Comparison of ENCODE assay signal across 8 mouse cellular contexts in the genomic region with DNA sequence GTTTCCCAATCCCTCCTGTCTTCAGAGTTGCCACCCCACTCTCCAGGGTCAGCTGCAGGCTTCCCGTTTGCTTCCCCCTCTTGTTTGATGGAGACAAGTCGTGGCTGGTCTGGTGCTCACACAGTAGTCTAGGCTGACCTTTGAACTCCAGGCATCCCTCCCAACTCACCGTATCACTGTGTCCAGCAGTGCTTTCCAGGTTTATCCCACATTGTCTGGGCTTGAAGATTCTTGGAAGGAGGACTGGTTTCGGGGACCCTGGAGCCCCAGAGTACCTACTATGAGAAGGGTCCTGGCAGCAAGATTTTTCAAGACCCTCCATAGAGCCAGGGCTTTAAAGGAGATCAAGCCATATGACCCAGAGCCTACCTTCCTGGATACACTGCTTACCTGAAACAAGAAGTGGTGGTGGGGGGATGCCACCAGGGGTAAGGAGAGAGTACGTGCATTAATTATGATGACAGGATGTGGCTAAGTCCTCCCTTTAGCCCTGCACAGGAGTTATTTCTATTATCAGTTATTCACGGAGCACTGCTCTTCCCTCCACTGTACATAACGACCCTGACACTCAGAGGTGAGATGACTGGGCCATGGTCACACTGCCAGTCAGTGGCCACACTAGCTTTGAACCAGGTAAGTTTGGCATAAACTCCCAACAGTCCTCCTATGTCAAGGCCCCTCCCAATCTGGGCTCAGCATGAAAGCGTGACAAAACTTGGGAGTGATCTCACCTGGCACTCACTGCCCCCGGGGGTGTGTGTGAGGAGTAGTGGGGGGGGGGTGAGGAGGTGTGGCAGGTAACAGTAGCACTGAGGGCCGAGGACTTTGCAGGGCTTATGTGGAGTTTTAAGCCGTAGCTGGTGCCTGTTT. TPM values are rescaled to one million over a fixed set of nuclear protein-coding genes. Genes with fewer than 3 reads are reported as not detected.
A peak's percentile ranks its signal among the peaks of the same experiment; 100 is the strongest.
DNase-seq lines count a peak whose midpoint lies in the region; ATAC-seq and TF ChIP-seq lines count a peak whose summit lies in the region.

No protein-coding gene starts in this region.

- TF ChIP-seq CTCF in cerebellum, adult 2 months (IDR thresholded peaks at IDR 0.05; ENCODE audit: borderline replicate concordance, insufficient read depth, low read depth, low read length): no peak
- TF ChIP-seq CTCF in hindbrain, postnatal 0 days (IDR thresholded peaks at IDR 0.05; ENCODE audit: low read depth): no peak

- H3K36me3 ChIP-seq in neural tube, embryonic 11.5 days (ENCODE audit: control insufficient read depth, insufficient read depth, low read length): peaks cover 9% of the 10 kb centered on the region
- H3K36me3 ChIP-seq in hindbrain, postnatal 0 days (ENCODE audit: insufficient read depth, low read length): peaks cover 8% of the 10 kb centered on the region
- peaks cover 13% of the 10 kb centered on the region for H3K36me3 ChIP-seq in neural tube, embryonic 15.5 days

- no peak overlapping the region for H3K4me3 ChIP-seq in cerebellum, adult 2 months (replicated peaks; ENCODE audit: insufficient read depth, low read depth, low read length)
- H3K4me3 ChIP-seq in neural tube, embryonic 11.5 days (ENCODE audit: low read depth, low read length): no peak overlapping the region
- peak overlapping the region; percentile 80; the same call in 1 of the 2 replicates for H3K4me3 ChIP-seq in hindbrain, postnatal 0 days (ENCODE audit: low read length)
- peak overlapping the region; percentile 93 for H3K4me3 ChIP-seq in neural tube, embryonic 15.5 days (replicated peaks)

- TF ChIP-seq POLR2A in cerebellum, adult 2 months (IDR thresholded peaks at IDR 0.05; ENCODE audit: borderline replicate concordance, insufficient read depth, low read length): no peak

- H3K4me1 ChIP-seq in cerebellum, adult 2 months (ENCODE audit: control insufficient read depth, insufficient read depth, low read length): peaks cover 2% of the 10 kb centered on the region; the same call in 1 of the 2 replicates
- H3K4me1 ChIP-seq in neural tube, embryonic 11.5 days (ENCODE audit: control insufficient read depth, insufficient read depth, low read length): peaks cover 12% of the 10 kb centered on the region
- peaks cover 17% of the 10 kb centered on the region for H3K4me1 ChIP-seq in hindbrain, postnatal 0 days (ENCODE audit: insufficient read depth, low read length)
- H3K4me1 ChIP-seq in neural tube, embryonic 15.5 days: peaks cover 40% of the 10 kb centered on the region

- H3K9ac ChIP-seq in neural tube, embryonic 11.5 days (ENCODE audit: low read length): no peak overlapping the region
- 0 out of 2 replicates have a peak overlapping the region, but pooled peaks have one; percentile 13 for H3K9ac ChIP-seq in hindbrain, postnatal 0 days (replicated peaks; ENCODE audit: low read length)
- peak overlapping the region; percentile 83 for H3K9ac ChIP-seq in neural tube, embryonic 15.5 days (replicated peaks)

- H3K4me2 ChIP-seq in neural tube, embryonic 11.5 days (ENCODE audit: low read depth): no peak overlapping the region
- peak overlapping the region; percentile 96; the same call in 1 of the 2 replicates for H3K4me2 ChIP-seq in hindbrain, postnatal 0 days (ENCODE audit: low read depth, low read length)
- H3K4me2 ChIP-seq in neural tube, embryonic 15.5 days: peak overlapping the region; percentile 97

- WGBS in cerebellum, adult 2 months: 62% methylated on average over 11 of the region's 11 CpGs
- WGBS in neural tube, embryonic 11.5 days: 67% methylated on average over 11 of the region's 11 CpGs
- 62% methylated on average over 11 of the region's 11 CpGs for WGBS in hindbrain, postnatal 0 days
- WGBS in neural tube, embryonic 15.5 days: 67% methylated on average over 11 of the region's 11 CpGs

- H3K9me3 ChIP-seq in neural tube, embryonic 11.5 days (ENCODE audit: control insufficient read depth, low read length): no peaks in the 10 kb centered on the region
- no peaks in the 10 kb centered on the region for H3K9me3 ChIP-seq in hindbrain, postnatal 0 days (ENCODE audit: low read length)
- H3K9me3 ChIP-seq in neural tube, embryonic 15.5 days (replicated peaks): no peaks in the 10 kb centered on the region

- H3K27me3 ChIP-seq in cerebellum, adult 2 months (ENCODE audit: control insufficient read depth, insufficient read depth, low read length): no peaks in the 10 kb centered on the region
- H3K27me3 ChIP-seq in neural tube, embryonic 11.5 days (ENCODE audit: control insufficient read depth, insufficient read depth, low read length): no peaks in the 10 kb centered on the region
- H3K27me3 ChIP-seq in hindbrain, postnatal 0 days (ENCODE audit: insufficient read depth, low read length): no peaks in the 10 kb centered on the region
- H3K27me3 ChIP-seq in neural tube, embryonic 15.5 days (replicated peaks): no peaks in the 10 kb centered on the region

- peak in 1 of 2 experiments; percentile 40 for DNase-seq in cerebellum, adult 2 months
- DNase-seq in cerebellum, postnatal 36 days: no peak
- DNase-seq in neural tube, embryonic 11.5 days (ENCODE audit: low spot score): no peak
- DNase-seq in neural tube, embryonic 10.5 days (ENCODE audit: extremely low spot score, low spot score): no peak
- no peak for DNase-seq in hindbrain, postnatal 0 days (ENCODE audit: low spot score)
- DNase-seq in ovary, postnatal 36 days (ENCODE audit: low spot score): no peak
- DNase-seq in embryo, embryonic 11 days: no peak

- no peak for ATAC-seq in neural tube, embryonic 11.5 days (ENCODE audit: insufficient read depth, low FRiP score, low TSS enrichment)
- no peak for ATAC-seq in hindbrain, postnatal 0 days
- no peak for ATAC-seq in neural tube, embryonic 15.5 days (ENCODE audit: low FRiP score)

- peak overlapping the region; percentile 39 for H3K27ac ChIP-seq in cerebellum, adult 2 months (ENCODE audit: insufficient read depth, low read length)
- peak overlapping the region; percentile 98; the same call in 1 of the 2 replicates for H3K27ac ChIP-seq in neural tube, embryonic 11.5 days (ENCODE audit: low read depth, low read length)
- H3K27ac ChIP-seq in hindbrain, postnatal 0 days: peak overlapping the region; percentile 100
- H3K27ac ChIP-seq in neural tube, embryonic 15.5 days (replicated peaks): peak overlapping the region; percentile 99

RNA-seq across cellular contexts. Expression of a gene that starts 1.5 kb away (rescaled TPM):
- polyA plus RNA-seq in cerebellum, adult 2 months (2012; rRNA removed): 170 and 186 TPM in 2 replicates
- polyA plus RNA-seq in neural tube, embryonic 11.5 days (2014; fragmentation: Nextera tagmentation; extraction: Ambion mirVana): 82.4 and 84.6 TPM in 2 replicates
- total RNA-seq in hindbrain, postnatal 0 days (2014; rRNA removed): 108 and 116 TPM in 2 replicates
- 61.1 and 65.3 TPM in 2 replicates for polyA plus RNA-seq in hindbrain, postnatal 0 days (2015; fragmentation: Nextera tagmentation; extraction: Ambion mirVana)
- polyA plus RNA-seq in neural tube, embryonic 15.5 days (2015; fragmentation: Nextera tagmentation; extraction: Ambion mirVana): 63.0 and 82.4 TPM in 2 replicates

RNA-seq across cellular contexts. Expression of a gene that starts 6.5 kb away (rescaled TPM):
- 47.0 and 53.2 TPM in 2 replicates for polyA plus RNA-seq in cerebellum, adult 2 months (2012; rRNA removed)
- polyA plus RNA-seq in neural tube, embryonic 11.5 days (2014; fragmentation: Nextera tagmentation; extraction: Ambion mirVana): 30.6 TPM in 2 replicates
- 43.8 and 56.9 TPM in 2 replicates for total RNA-seq in hindbrain, postnatal 0 days (2014; rRNA removed)
- polyA plus RNA-seq in hindbrain, postnatal 0 days (2015; fragmentation: Nextera tagmentation; extraction: Ambion mirVana): 49.5 and 52.8 TPM in 2 replicates
- 50.1 and 51.5 TPM in 2 replicates for polyA plus RNA-seq in neural tube, embryonic 15.5 days (2015; fragmentation: Nextera tagmentation; extraction: Ambion mirVana)

RNA-seq across cellular contexts. Expression of a gene that starts 10.4 kb away (rescaled TPM):
- polyA plus RNA-seq in cerebellum, adult 2 months (2012; rRNA removed): 19.2 and 19.7 TPM in 2 replicates
- 18.0 and 19.4 TPM in 2 replicates for polyA plus RNA-seq in neural tube, embryonic 11.5 days (2014; fragmentation: Nextera tagmentation; extraction: Ambion mirVana)
- 23.1 and 32.6 TPM in 2 replicates for total RNA-seq in hindbrain, postnatal 0 days (2014; rRNA removed)
- polyA plus RNA-seq in hindbrain, postnatal 0 days (2015; fragmentation: Nextera tagmentation; extraction: Ambion mirVana): 22.8 and 23.4 TPM in 2 replicates
- 19.3 and 20.6 TPM in 2 replicates for polyA plus RNA-seq in neural tube, embryonic 15.5 days (2015; fragmentation: Nextera tagmentation; extraction: Ambion mirVana)

RNA-seq across cellular contexts. Expression of a gene that starts 26.5 kb away (rescaled TPM):
- polyA plus RNA-seq in cerebellum, adult 2 months (2012; rRNA removed): 5.6 and 7.7 TPM in 2 replicates
- polyA plus RNA-seq in neural tube, embryonic 11.5 days (2014; fragmentation: Nextera tagmentation; extraction: Ambion mirVana): 2.1 and 2.2 TPM in 2 replicates
- total RNA-seq in hindbrain, postnatal 0 days (2014; rRNA removed): 1.7 and 3.2 TPM in 2 replicates
- 3.6 and 5.1 TPM in 2 replicates for polyA plus RNA-seq in hindbrain, postnatal 0 days (2015; fragmentation: Nextera tagmentation; extraction: Ambion mirVana)
- polyA plus RNA-seq in neural tube, embryonic 15.5 days (2015; fragmentation: Nextera tagmentation; extraction: Ambion mirVana): 2.9 and 3.6 TPM in 2 replicates

RNA-seq across cellular contexts. Expression of a gene that starts 42.7 kb away (rescaled TPM):
- polyA plus RNA-seq in cerebellum, adult 2 months (2012; rRNA removed): 41.6 and 43.8 TPM in 2 replicates
- 59.7 and 63.1 TPM in 2 replicates for polyA plus RNA-seq in neural tube, embryonic 11.5 days (2014; fragmentation: Nextera tagmentation; extraction: Ambion mirVana)
- 75.1 and 81.1 TPM in 2 replicates for total RNA-seq in hindbrain, postnatal 0 days (2014; rRNA removed)
- 48.2 and 49.1 TPM in 2 replicates for polyA plus RNA-seq in hindbrain, postnatal 0 days (2015; fragmentation: Nextera tagmentation; extraction: Ambion mirVana)
- 54.4 and 60.6 TPM in 2 replicates for polyA plus RNA-seq in neural tube, embryonic 15.5 days (2015; fragmentation: Nextera tagmentation; extraction: Ambion mirVana)

Comparison
In these comparisons a context has a peak if more than half of its experiments do, and no peak if none do; other contexts are left out.
1. H3K4me3 ChIP-seq: peak in hindbrain, postnatal 0 days (single experiment) and neural tube, embryonic 15.5 days (single experiment); none in cerebellum, adult 2 months (single experiment) and neural tube, embryonic 11.5 days (single experiment).
2. H3K27ac ChIP-seq: peak in every context shown above with its lines; median percentile 100 in hindbrain, postnatal 0 days; 99 in neural tube, embryonic 15.5 days; 98 in neural tube, embryonic 11.5 days; 39 in cerebellum, adult 2 months.